Mouse (Mus musculus) urinary bladder, postnatal 14 days (tissue): ENCODE measurements around the gene Xirp1.

ENCODE experiments used
- DNase-seq: peaks from one replicate; pipeline ENCODE4 v3.0.0; 2021; ENCODE audit warnings: low spot score

Gene Xirp1

DNA sequence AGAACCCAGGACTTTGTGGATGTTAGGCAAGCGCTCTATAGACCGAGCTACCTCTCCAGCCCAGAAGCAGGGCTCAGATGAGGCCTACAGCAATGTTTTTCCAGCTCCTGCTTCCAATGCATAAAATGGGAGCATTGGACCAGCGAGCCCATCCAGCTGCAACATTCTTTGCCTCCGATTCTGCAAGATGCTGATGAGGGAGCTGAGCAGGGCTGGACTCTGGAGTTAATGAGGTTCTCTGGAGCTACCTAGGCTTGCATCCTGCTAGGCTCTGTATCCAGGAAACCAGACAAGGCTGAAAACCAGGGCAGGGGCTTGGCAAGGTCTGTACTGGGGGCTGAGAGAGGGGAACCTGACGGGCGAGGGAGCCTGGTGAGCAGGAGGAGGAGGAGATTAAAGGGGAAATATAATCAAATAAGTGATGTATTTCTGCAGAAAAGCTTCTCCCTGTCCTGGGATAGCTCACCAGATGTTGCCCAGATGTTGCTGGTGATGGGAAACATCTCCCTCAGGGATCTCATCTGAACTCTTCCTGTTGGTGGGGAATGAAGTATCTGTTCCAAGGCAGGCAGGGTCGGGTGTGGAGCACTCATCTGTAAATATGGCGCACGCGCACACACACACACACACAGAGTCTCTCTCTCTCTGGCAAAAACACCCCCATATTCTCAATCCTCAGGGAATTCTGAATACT lies 37.4 kb downstream of the Xirp1 start:
- no peak for DNase-seq

DNA sequence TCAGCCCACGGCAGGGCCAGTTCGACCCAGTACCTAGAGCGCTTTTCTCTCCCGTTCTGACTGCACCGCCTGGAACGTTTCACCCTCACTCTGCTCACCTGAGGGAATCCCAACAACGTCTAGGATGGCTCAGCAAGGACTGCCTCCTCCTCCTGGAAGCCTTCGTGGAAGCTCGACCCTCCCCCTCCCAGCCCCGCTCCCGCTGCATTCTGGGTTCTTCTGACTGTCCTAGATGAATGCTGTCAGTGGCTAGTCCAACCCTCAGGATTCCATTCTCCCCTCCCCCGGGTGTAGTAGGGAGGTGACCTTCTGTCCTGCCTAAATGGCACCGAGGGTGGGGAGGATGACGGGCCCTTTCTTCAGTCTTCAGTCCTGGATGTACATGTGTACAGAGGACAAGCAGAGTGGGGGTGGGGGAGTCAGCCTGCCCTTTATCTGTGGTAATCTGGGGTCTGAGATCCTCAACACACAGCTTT lies 38.8 kb downstream of the Xirp1 start, which contains the start of gene Csrnp1:
Gene Csrnp1 (minus strand): TSS at position 123 of the 476 bp plus-strand sequence.
- no peak for DNase-seq

DNA sequence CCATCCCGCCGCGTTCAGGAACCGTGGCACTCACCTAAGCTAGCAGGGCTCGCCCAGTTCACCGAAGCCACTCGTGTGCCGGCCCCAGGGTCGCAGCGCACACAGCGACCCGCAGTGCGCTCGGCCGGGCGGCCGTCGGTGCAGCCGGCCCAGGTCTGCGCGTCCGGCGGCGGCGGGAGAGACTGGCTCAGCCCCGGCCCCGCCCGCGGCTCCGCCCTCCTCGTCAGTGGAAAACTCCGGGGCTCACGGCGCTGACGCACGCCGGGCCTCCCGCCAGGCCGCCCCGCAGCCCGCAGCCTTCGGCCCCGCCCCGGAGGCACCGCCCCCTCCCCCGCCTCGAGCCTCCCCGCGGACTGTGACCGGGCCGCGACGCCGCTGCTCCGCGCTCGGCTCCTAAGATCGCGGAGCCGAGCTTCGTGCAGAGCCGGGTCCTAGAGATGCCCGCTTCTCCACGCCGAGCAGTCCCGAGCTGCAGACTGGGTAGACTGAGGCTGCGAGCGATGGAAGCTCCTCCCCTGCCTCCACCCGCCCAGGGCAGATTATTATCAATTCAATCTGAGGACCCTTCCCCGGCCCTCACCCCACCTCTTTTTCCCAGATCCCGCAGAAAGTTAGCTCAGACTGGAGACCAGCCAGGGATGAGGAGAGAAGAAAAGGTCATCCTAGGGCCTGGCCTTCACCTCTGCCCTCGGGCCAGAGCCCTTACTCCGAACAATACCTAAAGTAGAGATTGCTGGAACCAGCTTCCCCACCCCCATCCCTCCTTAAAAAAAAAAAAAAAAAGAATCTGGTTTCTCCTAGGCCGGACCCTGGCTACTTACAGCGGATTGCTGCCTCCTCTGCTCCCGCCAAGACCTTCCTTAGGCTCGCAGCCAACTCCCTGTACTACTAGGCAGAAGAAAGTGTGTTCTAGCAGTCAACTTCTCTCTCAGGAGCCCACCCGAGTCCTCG lies 39.5 kb downstream of the Xirp1 start:
- DNase-seq, result peak; percentile 94

DNA sequence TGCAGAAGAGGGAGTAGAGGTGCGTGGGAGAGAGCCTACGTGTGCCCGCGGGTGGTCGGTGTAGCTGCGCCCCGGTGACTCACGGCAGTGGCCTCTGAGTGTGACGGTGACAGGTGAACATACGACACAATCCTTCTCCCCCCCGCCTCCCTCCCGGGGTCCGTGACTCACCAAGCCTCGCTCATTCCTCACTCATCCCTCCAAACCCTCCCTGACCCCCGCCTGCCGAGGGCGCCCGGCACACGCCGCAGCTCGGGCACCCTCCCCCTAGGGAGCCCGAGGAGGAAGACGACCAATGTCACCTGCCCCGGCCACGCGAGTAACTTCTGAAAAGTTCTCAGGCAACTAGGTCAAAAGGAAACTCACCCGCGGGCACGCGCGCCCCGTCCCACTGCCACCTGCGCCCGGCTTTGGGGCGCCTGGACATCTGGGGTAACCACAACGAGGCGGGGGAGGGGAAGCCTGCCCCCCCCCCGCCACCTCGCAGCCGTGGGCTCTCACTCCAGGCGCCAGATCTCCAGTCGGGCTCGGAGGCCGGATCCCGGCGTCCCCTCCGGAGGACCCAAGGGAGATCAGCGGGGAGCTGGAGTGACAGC lies 40.3 kb downstream of the Xirp1 start:
- peak; percentile 69 for DNase-seq

DNA sequence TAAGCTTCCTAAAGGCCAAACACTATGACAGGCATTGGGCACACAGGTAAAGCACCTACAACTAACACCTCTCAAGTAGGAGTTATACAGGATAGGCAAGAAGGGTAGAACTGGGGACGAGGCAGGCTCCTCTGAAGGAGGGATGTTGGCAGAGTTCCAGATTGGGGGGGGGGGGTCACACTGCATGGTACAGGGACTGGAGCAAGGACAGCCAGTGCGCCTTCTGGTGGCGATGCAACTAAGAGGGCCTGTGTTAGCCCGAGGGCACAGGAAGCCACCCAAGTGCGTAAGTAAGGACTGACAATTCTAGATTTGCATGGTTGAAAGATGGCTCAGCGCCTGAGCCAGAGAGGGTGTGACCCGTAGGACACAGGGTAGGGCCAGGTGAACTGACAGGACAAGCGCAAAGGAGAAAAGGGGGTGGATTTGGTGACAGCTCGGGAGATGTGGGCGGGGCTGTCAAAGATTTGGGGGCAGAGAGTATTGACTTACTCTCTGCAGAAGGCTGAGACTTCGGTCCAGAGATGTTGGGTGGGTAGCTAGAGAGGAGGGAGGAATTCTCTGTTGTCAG lies 41.1 kb downstream of the Xirp1 start:
- DNase-seq, result peak; percentile 75

DNA sequence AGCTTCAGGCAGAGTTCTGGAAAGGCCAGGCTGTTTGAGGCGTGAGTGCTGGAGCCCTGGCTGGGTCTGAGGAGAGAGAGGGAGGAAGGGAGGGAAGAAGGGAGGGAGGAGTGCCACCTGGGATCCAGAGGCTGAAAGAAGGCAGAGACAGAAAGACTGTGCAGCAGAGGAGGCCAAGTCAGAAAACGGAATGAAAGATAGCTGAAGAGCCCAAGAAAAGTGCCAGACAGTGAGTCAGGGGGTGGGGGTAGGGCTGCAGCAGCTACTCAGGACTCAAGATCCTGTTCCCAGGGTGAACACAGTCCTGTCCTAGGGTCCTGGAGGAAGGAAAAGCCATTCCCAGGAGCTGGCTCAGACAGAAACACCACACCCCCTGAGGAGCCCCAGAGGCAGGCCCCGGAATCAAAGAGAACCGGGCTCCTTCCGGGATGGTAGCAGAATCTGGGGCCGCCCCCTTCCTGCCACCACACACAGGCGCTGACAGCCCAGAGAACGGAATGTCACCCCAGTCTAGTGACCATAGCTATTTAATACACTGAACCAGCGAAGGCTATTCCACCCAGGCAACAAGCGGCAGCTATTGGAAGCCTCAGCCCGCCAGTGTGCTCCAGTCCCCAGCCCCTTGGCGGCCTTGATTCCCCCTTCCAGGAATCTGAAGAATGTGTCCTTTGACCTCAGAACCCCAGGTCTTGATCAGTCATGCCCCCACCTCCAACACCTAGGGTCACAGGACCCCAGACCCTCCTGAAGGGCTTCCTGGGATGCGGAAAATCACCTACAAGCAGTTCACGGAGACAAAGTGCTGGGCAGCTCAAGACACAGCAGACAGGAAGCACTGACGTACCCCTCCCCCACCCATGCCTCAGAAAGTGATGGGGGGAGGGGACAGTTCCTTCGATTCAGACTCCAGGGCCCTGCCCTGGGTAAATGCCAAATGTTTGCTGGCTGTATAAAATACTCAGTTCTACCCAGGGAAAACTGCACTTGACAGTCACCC lies 41.9 kb downstream of the Xirp1 start:
- peak; percentile 71 for DNase-seq

DNA sequence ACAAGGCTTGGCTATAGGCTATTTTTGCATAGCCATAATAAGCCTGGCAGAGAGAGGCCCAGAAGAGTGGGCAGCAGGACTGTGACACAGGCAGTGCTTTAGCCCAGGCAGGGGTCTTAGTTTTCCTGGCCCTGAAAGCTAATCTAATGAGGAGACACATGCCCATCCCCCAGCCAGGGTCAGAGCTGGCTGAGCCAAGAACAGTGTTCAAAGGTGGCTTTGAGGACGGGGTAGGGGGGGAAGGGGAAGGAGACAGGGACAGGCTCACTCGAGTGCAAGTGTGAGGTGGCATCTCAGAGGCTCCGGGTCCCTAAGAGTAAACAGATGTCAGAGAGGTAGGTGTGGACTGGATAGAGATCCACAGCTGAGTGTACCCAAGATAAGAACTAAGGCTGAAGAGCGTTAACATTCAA lies 42.6 kb downstream of the Xirp1 start:
- no peak for DNase-seq

DNA sequence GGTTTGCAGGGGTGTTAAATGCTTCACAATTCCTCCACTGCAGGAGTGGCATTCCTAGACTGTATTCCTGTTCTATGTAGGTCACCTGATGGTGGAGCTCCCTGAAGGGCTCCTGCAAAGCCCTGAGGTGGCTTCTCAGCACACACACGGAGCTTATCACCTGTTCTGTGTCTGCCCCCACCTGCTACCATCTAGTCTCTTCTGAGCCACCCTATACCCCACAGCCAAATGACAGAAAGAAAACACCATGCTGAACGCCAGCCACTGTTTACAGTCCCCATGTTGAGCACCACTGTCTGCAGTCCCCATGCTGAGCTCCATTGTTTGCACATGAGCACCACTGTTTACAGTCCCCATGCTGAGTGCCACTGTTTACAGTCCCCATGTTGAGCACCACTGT lies 43.6 kb downstream of the Xirp1 start:
- DNase-seq, result no peak

DNA sequence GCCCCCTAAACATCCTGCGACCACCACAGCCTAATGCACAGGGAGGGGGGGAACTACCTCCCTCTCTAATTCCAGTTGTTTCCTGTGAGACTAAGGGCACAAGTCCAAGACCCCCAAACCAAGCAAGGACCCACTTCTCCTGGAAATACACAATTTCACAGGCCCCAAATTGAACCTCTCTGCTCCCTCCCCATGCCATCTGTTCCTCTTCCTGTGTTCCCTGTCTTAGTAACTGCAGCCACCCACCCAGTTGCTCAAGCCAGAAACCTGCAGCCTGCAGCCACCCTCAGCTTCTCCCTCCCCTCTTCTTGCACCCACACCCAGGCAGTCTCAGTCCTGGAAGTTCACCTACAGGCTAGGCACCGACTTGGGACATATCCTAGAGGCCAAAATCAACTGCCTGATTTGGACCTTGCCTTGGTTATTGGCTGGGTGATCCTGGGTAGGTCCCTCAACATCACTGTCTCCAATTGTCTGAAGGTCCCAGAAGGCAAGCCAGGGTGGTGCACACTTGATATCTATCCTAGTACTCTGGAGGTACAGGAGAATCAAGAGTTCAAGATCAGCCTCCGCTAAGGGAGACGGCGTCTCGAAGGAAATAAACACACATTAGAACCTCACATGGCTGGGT lies 44.5 kb downstream of the Xirp1 start:
- DNase-seq, result no peak

DNA sequence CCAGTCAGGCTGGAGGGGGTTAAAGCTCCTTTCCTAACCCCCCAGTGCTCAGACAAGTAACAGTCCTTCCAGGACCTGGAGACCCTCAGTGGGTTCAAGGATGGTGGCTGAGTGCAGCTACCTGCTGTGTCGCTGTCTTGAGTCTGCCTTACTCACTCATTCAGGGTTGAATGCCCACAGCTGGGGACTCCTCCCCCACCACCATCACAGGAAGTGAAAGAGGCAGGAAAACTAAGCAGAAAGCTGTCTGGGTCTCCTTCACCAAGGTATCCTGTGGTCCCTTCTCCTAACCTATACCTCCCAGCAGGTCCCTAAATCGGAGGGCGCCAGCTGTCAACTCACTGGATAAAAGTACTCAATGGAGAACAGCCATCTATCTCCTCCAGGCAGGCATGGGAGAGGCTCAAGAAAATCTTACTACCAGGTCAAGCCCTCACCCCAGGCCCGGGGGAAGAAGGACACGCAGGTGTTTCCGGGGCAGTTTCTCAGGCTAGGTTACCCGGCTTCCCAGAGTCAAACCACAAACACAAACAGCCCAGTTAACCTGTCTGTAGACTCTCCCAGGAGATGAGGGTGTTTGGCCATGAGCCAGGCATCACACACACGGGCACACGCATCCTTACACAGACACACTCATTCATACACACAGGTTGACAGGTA lies 45.1 kb downstream of the Xirp1 start:
- no peak for DNase-seq

DNA sequence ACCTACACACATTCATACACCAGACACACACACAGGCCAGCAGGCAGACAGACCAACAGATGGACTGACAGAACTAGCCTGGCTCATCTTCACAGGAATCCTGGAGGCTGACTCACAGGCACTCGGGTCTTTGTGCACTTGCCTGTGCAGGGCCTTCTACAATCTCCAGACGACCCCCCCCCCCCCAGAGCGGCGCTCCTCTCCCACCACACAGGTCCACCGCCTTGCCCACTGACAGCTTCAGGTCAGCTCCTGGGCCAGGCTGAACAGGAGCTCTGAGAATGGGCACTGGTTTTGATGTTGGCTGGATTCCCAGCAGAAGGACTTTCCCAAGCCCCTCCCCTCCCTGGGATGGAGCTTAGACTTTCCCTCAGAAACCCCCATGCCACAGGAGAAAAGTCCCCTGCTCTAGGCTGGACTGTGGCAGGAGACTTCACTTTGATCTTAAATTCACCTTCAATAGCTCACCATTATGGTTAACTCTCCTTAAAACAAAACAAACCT lies 45.8 kb downstream of the Xirp1 start:
- DNase-seq, result no peak

DNA sequence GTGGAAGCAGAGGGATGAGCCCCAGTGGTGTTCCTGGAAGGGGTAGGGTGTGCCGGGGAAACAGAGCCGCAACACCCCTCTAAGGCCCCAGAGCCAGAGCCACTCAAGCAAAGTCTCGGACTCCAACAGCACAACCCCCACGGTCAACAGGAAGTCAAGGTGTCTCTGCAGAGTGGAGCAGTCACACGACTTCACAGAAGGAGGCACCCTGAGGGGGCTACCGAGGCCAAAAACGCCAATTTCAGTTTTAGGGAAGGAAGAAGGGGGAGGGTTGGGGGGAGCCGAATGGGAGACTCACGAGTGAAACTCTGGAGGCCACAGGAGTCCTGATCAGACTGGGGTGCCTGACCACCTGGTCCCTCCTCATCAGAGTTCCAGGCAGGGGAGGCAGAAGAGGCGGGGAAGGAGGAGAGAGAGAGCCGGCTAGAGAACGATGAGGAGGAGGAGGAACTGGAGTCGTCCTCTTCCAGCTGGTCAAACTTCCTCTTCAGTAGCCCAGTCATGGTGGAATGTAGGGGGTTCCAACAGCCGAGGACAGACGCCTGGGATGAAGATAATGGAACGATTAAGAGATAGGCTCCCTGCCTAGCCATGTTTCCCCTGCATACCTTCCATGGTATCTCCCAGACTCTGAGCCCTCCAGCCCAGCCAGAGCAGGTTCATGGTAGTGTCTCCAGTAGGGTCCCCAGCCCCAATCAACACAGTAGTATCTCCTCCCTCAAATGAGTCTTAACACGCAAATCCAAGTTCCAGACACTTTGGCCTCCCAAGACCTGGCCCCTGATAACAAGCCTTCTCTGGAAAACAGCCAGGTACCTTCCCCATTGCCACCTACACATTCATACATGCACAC lies 46.5 kb downstream of the Xirp1 start:
- no peak for DNase-seq

DNA sequence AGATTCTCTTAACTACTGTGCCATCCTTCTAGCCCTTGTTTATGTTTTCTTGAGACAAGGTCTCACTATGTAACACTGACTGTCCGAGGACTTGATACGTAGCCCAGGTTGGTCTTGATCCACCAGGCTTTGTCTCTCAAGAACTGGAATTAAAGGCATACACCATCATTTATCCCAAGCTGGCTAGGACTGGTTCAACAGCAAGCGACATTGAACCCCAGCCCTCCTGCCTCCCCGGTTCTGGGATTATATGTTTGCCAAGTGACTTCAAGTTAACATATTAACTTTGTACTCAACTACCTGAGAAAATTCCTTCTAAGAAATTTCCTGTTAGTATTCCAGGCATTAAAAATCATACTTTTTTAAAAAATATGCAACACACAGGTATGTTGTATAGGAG lies 48.1 kb downstream of the Xirp1 start:
- no peak for DNase-seq

DNA sequence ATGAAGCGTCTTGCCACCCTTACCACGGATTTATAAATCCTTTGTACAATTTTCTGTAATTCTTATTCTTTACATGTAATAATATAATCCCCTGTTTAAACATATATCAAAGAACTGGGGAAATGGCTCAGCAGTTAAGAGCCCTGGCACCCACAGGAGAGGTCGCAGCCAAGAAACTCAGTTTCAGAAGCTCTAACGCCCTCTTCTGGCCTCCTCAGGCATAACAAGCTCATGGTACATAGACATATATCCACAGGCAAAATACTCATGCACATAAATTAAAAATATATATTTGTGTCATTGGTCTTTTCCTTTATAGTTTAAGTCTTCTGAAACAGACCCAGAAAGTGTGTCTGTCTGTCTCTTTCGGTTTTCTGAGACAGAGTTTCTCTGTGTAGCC lies 48.8 kb downstream of the Xirp1 start:
- no peak for DNase-seq

DNA sequence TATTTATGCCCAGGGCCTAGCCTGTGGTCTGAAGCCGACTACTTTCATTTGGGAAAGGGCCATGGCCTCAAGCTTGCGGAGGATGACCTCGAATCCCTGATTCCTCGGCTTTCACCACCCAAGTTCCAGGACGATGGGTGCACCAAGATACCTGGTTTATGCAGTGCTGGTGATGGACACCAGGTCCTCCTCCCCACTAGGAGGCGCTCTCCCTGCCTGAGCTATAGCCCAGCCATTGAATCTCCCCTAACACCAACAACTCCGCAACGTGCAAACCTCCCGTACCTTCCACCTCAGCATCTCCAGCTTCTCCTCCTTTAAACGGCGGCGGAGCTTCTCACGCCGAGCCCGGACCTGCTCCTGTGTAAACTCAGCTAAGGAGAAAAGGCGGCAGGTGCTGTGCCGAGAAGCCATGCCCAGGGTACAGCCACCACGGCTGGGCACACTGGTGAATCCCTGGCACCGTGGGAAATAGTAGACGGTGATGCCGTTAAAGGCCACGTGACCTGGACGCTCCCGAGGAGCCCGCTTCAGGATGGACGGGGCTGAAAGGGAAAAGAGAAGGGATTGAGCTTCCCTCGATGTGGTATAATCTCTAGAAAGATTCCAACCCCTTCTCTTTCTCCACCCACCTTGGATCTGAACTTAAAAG lies 49.4 kb downstream of the Xirp1 start:
- no peak for DNase-seq

DNA sequence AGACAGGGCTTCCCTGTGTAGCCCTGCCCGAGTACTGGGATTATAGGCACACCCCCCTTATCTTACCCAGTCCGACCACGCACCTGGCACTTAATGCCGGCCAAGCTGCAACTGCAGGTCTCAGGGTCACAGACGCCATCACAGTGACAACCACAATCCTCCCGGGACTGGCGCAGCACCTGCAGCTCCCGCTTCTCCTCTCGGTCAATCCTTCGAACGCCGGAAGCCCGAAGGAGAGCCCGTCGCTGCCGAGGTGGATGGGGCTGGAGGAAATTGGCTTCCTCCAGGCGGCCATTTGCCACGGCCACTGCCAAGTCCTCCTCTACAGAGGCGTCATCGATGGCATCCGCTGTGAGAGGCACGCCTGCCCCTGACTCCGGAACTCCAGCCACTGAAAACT lies 50.1 kb downstream of the Xirp1 start:
- no peak for DNase-seq

DNA sequence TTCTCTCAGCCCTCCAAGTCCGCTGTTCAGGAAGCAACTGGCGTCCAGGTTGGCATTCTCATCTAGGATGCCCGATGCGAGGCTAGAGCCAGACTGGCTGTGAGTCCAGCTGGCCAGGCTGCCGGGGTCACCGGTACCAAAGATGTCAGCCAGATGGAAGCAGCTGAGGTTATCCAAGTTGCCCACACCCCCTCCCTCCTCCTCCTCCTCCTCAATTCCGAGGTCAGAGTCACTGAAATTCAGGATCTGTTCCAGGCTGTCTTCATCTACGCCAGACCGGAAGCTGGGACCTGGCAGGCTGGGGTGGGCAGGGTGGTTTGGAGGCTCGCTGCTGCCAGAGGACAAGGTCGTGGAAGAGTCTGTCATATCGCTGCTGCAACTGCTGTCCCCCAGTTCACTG lies 50.8 kb downstream of the Xirp1 start:
- no peak for DNase-seq

DNA sequence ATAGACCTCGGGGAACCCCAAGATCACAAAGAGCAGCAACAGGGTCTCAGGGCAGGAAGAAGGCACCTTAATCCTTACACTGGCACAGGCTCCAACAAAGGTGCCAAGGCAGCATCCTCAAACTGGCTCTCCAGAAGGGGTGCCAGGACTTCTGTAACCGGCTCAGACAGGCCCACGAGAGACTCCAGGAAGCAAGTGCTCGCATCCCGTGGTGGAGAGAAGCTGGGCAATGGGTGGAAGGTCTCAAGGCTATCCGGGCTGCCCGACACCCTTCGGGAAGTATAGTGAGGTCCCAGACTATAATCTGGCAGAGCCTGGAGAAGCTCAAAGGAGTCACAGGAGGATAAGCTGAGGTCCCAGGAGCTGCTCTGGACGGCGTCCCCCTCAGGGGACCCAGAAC lies 51.2 kb downstream of the Xirp1 start:
- no peak for DNase-seq
